Mouse (Mus musculus): ENCODE measurements around the gene Pdcd6ip.

DNA sequence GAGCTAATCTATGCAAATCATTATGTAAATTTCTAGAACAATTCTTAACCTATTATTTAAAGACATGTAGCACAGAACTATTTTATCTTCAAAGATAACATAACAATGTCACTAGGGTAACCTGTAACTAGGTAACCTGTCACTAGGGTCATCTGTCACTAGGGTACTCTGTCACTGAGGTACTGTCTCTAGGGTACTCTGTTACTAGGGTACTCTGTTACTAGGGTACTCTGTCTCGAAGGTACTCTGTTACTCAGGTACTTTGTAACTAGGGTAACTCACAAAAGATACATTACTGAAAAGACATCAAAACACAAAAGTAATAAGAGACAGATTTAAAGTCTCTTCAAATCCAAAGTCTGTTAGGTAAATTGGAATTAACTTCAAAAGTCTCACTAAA is 50.2 kb downstream of the Pdcd6ip start:
- TF ChIP-seq POLR2A (IDR thresholded peaks at IDR 0.05; ENCODE audit: insufficient read depth, low read depth, low read length): no peak
- no peak for TF ChIP-seq CTCF (IDR thresholded peaks at IDR 0.05; ENCODE audit: insufficient read depth, low read depth, low read length)

Measured in olfactory bulb, adult 2 months (tissue).